Mouse (Mus musculus): Measurements from ENCODE around the gene Btg1. TPM values are rescaled to one million over a fixed set of nuclear protein-coding genes. Genes with fewer than 3 reads are reported as not detected.
A peak's percentile ranks its signal among the peaks of the same experiment; 100 is the strongest.

Gene Btg1
- 10 to 100 TPM; 12.1 to 13.9 TPM for total RNA-seq (2021)
- long read RNA-seq, experiment 1, full-length matches to known transcripts = 33 of 34 reads
- long read RNA-seq, experiment 1, partial matches to known transcripts = 0 of 34 reads
- long read RNA-seq, experiment 1, other reads (novel, unspliced or antisense) = 1 of 34 reads
- long read RNA-seq, experiment 2, full-length matches to known transcripts = 24 of 24 reads
- long read RNA-seq, experiment 2, partial matches to known transcripts = 0 of 24 reads
- long read RNA-seq, experiment 2, other reads (novel, unspliced or antisense) = 0 of 24 reads

GRCm38 (mm10) chr10:96616709-96617116 is at the start of gene Btg1:
Gene Btg1, plus strand, starts transcription at chr10:96617006.
- DNase-seq (ENCODE audit: low spot score) = peak; percentile 100

GRCm38 (mm10) chr10:96569469-96569868 is 47.3 kb upstream of the Btg1 start:
- DNase-seq (ENCODE audit: low spot score) = no peak

GRCm38 (mm10) chr10:96571176-96571575 is 45.6 kb upstream of the Btg1 start:
- DNase-seq (ENCODE audit: low spot score) = no peak

GRCm38 (mm10) chr10:96574786-96575185 is 42.0 kb upstream of the Btg1 start:
- DNase-seq (ENCODE audit: low spot score) = no peak

- no peak for DNase-seq (ENCODE audit: low spot score)
Observed at GRCm38 (mm10) chr10:96575338-96575737, 41.5 kb upstream of the Btg1 start.

GRCm38 (mm10) chr10:96578924-96579323 is 37.9 kb upstream of the Btg1 start:
- DNase-seq (ENCODE audit: low spot score) = no peak

GRCm38 (mm10) chr10:96579436-96579835 is 37.4 kb upstream of the Btg1 start:
- no peak for DNase-seq (ENCODE audit: low spot score)

- DNase-seq (ENCODE audit: low spot score) = no peak
Observed at GRCm38 (mm10) chr10:96580246-96580645, 36.6 kb upstream of the Btg1 start.

- no peak for DNase-seq (ENCODE audit: low spot score)
Observed at GRCm38 (mm10) chr10:96581232-96581631, 35.6 kb upstream of the Btg1 start.

GRCm38 (mm10) chr10:96586191-96586880 is 30.5 kb upstream of the Btg1 start:
- no peak for DNase-seq (ENCODE audit: low spot score)

- DNase-seq (ENCODE audit: low spot score) = no peak
Observed at GRCm38 (mm10) chr10:96586881-96587217, 30.0 kb upstream of the Btg1 start.

- no peak for DNase-seq (ENCODE audit: low spot score)
Observed at GRCm38 (mm10) chr10:96588233-96588632, 28.6 kb upstream of the Btg1 start.

GRCm38 (mm10) chr10:96589781-96590180 is 27.0 kb upstream of the Btg1 start:
- no peak for DNase-seq (ENCODE audit: low spot score)

GRCm38 (mm10) chr10:96592089-96592488 is 24.7 kb upstream of the Btg1 start:
- no peak for DNase-seq (ENCODE audit: low spot score)

- no peak for DNase-seq (ENCODE audit: low spot score)
Observed at GRCm38 (mm10) chr10:96595435-96596132, 21.2 kb upstream of the Btg1 start.

GRCm38 (mm10) chr10:96596411-96596810 is 20.4 kb upstream of the Btg1 start:
- DNase-seq (ENCODE audit: low spot score) = no peak

GRCm38 (mm10) chr10:96599641-96600040 is 17.2 kb upstream of the Btg1 start:
- DNase-seq (ENCODE audit: low spot score) = no peak

GRCm38 (mm10) chr10:96601670-96602069 is 15.1 kb upstream of the Btg1 start:
- DNase-seq (ENCODE audit: low spot score) = no peak

GRCm38 (mm10) chr10:96602339-96602738 is 14.5 kb upstream of the Btg1 start:
- no peak for DNase-seq (ENCODE audit: low spot score)

GRCm38 (mm10) chr10:96605168-96605567 is 11.6 kb upstream of the Btg1 start:
- no peak for DNase-seq (ENCODE audit: low spot score)

- no peak for DNase-seq (ENCODE audit: low spot score)
Observed at GRCm38 (mm10) chr10:96605856-96606255, 10.9 kb upstream of the Btg1 start.

GRCm38 (mm10) chr10:96607617-96608185 is 9.1 kb upstream of the Btg1 start:
- DNase-seq (ENCODE audit: low spot score) = no peak
